Mouse (Mus musculus) heart, adult 9 months (tissue): ENCODE measurements around the gene Aox1.

Experiments used
- DNase-seq, 2 experiments: peaks; one replicate each; pipeline ENCODE4 v3.0.0; 2022; ENCODE audit warnings: low spot score in 2 of 2

Aox1 gene

DNA sequence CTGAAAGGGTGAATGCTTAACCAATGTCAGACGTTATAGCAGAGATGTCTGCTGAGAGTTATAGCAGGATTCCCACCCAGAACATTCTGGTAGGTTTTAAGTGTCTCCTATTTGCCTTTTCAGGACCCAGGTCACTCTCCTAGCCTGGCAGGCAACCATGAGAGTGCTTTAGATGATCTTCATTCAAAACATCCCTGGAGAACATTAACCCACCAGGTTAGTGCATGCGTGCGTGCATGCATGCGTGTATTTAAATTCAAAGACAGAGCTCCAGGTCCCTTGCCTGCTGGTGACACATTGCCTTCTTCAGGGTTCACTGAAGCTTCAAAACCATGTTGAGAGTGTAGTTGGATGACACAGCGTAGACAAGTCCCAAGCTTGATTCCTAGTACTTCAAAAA, 35.4 kb downstream of the Aox1 start:
- DNase-seq, result no peak

- peak; percentile 37 to 48 for DNase-seq
Observed at GRCm38 (mm10) chr1:58065606-58066005, 35.9 kb downstream of the Aox1 start.

GRCm38 (mm10) chr1:58069181-58069580, 39.5 kb downstream of the Aox1 start:
- DNase-seq, result no peak

- DNase-seq, result no peak
Observed at GRCm38 (mm10) chr1:58070091-58070490, 40.4 kb downstream of the Aox1 start.

GRCm38 (mm10) chr1:58071006-58071405, 41.3 kb downstream of the Aox1 start:
- no peak for DNase-seq

DNA sequence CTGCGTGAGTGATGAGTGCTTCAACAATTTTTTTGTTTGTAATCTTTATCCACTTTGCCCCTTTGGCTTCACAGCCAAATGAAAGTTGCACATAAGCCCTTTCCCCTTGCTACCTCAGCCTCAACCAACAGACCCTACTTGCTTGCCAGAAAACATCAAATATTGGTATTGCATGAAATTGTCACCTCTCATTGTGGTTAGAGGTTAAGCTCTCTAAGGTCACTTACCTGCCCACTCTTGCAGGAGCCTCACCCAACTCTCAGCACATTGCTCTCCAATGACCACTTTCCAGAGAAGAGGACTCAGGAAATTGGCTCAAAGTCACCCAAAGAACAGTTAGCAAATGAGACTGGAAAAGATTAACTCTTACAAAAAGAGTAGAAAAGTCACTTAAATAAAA, 41.8 kb downstream of the Aox1 start:
- no peak for DNase-seq

DNA sequence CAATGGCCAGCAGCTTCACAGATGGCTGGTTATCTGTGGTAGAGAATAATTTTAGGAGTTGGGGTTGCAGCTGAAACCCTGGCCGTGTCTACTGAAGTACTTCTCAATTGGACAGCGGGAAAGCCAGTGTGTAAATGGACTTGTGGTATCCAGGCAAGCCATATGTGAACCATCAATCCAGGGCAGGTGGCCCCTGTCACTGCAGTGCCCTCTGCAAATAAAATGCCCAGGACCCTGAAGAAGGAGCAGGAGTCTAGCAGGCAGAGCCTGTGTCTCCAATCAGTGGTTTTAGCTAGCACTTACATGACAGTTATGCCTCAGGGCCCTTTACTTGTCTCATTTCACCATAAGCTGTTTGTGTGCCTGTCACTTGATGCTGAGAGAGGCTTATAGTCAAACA, 42.7 kb downstream of the Aox1 start:
- DNase-seq, result no peak

- DNase-seq, result no peak
Observed at GRCm38 (mm10) chr1:58072991-58073730, 43.4 kb downstream of the Aox1 start.

DNA sequence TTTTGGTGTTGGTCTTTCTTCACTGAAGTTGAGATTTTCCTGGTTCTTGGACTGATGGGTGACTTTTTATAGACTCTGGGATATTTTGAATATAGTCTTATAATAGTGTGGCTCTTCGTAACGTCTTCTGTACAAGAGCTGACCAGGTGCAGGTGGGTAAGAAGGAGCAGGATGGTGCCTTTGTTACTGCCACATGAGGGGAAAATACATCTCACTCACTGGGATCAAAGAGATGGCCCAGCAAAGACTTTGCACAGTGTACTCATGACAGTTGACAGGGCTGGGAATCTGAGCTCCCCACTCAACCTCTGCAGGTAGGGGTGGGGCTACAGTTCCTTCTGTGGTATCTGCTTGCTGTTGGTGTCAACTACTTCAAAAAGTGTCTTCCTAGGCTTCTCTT, 44.5 kb downstream of the Aox1 start:
- DNase-seq, result no peak

GRCm38 (mm10) chr1:58077882-58078281, 48.2 kb downstream of the Aox1 start:
- no peak for DNase-seq

DNA sequence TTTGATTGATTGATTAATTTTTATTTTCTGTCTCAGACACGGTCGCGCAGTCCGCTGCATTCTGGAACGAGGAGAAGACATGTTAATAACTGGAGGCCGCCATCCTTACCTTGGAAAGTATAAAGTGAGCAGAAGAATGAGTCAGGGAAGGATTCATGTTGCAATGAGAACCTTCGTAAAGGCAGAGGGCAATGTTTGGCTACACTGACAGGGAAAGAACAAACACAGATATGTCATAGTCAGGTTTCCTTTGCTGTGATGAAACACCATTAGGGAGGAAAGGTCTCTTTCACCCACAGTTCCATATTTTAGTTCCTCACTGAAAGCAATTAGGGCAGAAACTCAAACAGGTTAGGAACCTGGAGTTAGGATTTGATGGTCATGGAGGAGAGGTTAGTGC, 48.7 kb downstream of the Aox1 start:
- no peak for DNase-seq

DNA sequence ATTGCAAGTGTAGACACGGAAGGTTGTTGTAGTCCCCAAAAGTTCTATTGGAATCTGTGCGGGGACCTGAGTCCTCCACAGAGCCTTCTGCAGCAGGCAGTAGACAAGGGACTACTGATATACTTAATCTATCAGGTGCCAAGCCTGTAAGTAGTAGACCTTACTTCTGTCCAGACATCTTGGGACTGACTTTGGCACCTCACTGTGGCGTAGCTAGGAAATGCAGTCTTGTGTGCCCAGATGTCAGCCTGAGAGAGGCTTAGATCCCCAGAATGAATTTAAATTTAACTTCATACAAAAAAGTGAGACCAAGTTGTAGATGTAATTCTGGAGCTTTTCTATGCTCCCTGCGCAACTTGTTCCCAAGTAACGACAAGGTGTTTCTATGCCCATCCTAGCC, 50.0 kb downstream of the Aox1 start:
- DNase-seq, result no peak

- no peak for DNase-seq
Observed at GRCm38 (mm10) chr1:58080446-58080845, 50.7 kb downstream of the Aox1 start.

DNA sequence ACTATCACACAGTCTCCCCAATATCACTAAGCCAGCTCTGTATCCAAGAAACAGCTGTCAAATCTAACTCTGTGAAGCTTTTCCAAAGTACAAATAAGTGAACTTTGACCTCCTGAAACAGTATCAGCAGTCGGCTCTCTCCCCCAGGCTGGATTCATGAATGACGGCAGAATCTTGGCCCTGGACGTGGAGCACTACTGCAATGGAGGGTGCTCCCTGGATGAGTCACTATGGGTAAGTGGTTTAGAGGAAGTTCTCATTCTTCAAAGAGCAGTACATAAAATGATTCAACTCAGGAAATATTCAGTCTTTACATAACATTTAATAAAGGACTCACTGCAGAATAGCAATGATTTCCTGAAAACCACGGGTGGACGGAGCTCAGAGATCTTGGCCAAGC, 51.6 kb downstream of the Aox1 start:
- DNase-seq, result no peak

- DNase-seq, result peak in 1 of 2 experiments; percentile 32
Observed at GRCm38 (mm10) chr1:58089316-58089715, 59.6 kb downstream of the Aox1 start.

DNA sequence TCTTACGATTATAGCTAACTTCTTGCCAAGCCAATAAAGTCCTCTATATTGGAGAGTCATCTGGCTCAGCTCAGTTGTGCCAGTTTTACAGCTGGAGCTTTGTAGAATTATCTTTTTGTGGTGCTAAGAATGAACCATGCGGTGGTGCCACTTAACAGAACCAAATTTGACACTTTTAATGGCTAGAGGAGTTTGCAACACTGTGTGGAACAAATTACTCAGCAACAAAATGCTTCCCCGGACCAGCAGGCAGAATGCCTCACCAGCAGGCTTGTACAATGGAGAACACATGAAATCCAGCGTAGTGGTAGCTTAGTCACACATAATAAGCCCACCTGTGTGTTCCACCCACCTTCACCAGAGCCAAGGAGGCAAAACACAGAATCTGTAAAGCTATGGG, 60.5 kb downstream of the Aox1 start:
- DNase-seq, result no peak

DNA sequence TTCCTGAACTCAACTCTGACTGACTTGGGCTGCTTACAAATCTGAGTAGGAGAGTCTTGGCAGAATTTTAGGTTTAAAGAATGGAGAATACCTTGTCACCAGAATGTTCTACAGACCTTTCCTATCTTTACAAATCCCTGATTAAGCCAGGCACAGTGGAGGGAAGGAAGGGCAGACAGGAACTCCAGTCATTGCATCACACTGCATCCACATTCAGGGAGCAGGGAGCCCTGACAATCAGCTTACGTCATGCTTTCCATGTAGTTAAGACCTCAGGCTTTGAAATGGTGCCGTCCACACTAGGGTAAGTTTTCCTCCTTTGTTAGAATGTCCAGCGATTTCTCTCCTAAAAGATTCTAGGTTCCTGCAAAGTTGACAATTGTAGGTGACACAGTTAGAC, 61.5 kb downstream of the Aox1 start:
- DNase-seq, result no peak

GRCm38 (mm10) chr1:58091992-58092560, 62.3 kb downstream of the Aox1 start:
- DNase-seq, result peak in 1 of 2 experiments; percentile 20

GRCm38 (mm10) chr1:58097338-58097737, 67.6 kb downstream of the Aox1 start:
- DNase-seq, result no peak

DNA sequence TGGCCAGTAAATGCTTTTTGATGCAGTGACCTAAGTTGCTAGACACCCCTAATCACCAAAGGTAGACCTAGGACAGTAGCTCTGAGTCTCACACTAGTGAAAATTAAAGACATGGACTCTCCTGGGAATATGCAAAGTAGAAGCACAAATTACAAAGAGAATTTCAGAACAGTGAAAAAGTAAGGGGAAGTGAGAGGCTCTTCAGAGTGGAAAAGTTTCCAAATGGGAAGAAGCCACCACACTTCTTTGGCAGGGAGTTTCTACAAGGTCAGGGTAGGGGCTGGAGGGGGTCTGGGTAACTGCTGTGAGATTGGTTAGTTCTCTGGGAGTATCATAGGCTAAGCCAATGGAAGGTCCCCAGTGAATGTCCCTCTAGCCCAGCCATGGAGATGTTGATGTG, 69.4 kb downstream of the Aox1 start:
- DNase-seq, result no peak

- DNase-seq, result peak; percentile 83 to 85
Observed at GRCm38 (mm10) chr1:58101531-58102146, 71.9 kb downstream of the Aox1 start.

- no peak for DNase-seq
Observed at GRCm38 (mm10) chr1:58102494-58102893, 72.8 kb downstream of the Aox1 start.

GRCm38 (mm10) chr1:58105685-58106084, 76.0 kb downstream of the Aox1 start:
- DNase-seq, result no peak
